Mouse (Mus musculus): ENCODE measurements around the gene Sqstm1. TPM values are rescaled to one million over a fixed set of nuclear protein-coding genes. Genes with fewer than 3 reads are reported as not detected.
"Not testable (repeated sequence)": the region's sequence is repeated elsewhere in the genome, so short reads cannot be mapped to it uniquely, and the experiment has no call there.

Gene Sqstm1
- total RNA-seq, 2 experiments from 2014 or later = 178 to 180 TPM

DNA sequence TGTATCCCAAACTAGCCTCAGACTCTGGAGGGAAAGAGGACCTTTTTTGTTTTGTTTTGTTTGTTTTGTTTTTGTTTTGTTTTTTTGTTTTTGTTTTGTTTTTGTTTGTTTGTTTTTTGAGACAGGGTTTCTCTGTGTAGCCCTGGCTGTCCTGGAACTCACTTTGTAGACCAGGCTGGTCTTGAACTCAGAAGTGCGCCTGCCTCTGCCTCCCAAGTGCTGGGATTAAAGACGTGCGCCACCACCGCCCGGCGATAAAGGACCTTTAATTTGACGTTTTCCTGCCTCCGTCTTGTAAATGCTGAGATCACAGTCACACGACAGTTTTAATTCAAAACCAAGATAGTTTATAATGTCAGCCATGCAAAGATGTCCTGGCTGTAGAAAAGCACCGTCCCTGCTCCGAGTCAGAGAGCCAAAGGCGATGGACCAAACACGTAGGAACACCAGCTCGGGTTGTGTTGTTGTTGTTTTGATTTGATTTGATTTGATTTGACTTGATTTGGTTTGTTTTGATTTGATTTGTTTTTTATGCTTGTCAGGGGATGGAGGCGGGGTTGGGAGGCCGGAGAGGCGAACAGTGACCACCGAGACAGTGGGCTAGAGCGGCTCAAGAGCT lies 36.4 kb downstream of the Sqstm1 start, which contains the start of gene Mrnip:
TSS of gene Mrnip (plus strand) at position 334 of the 619 bp plus-strand sequence.
- DNase-seq = not testable (repeated sequence)

DNA sequence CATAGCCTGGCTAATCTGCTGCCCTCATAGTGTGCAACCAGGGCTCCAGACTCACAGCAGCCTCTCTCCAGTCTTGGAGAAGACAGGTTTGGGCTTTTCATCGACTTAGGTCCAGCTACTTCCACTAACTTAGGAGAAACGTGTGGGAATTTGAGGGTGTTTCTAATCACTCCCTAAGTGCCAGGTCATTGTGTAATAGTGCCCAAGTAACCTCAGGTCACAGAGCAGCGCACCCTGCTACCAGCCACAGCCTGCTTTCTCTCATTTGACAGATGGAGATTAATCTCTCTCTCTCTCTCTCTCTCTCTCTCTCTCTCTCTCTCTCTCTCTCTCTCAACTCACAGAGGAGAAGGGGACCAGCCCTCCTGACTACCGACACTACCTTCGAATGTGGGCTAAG lies 42.3 kb downstream of the Sqstm1 start:
- DNase-seq = no peak

DNA sequence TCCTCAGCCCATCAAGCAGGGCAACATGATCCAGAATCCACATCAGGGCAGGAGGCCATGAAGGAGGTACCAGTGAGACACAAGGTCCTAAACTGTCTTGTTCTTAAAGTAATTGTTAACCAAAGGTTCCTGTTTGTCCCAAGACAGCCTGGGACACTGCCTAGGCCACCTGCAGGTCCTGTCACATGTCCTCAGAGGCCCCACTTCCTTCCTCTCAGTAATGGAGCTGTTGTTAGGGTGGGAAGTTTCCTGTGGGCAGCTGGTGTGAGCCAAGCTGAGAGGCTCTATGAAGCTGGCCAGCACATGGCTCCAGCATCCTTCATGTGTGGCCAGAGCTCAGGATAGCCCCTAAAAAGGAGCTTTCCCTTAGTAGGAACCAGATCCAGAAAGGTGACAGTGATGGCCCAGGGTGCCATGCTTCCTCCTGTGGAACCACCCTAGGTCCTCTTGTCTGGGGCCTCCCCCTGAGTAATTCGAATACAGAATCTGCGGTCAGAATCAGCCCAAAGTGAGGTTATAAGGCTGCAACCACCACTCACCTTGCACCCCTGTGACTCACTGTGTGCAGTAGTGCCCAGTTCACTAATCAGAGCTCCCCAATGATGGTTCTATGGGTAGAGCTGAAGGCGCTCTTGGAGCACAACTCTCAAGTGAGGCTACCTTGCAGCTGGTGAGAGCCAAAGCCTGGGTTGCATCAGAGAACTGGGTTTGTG lies 48.1 kb downstream of the Sqstm1 start:
- DNase-seq = no peak

DNA sequence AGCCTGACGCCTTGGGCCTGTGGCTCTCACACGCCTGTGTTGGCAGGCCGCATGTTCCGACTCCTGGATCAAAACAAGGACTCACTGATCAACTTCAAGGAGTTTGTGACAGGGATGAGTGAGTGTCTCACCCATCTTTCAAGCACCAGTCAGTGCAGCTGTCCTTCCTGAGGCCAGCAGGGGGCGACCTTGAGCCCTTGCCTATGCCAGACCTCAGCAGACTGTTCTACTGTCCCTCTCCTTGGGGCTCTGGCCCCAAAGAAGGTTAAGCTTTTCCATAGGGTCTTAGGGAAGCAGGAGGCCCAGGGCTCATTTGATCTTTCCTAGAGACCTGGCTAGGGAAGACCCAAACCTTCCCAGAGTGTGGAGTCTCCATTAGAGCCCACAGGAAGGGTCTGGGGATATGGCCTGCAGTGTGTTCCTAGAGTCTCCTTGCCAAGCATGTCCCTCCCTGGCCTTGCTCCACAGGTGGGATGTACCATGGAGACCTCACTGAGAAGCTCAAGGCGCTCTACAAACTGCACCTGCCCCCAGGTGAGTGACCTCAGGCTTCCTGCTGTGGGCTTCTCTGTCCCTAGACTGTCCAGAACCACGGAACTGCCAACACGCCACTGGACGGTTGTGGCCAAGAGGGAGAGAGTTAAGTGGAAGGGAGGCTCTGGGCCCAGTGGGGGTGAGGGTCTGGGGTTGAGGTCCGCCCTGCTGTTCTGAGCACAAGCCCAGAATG lies 48.9 kb downstream of the Sqstm1 start:
- DNase-seq = peak; percentile 73

DNA sequence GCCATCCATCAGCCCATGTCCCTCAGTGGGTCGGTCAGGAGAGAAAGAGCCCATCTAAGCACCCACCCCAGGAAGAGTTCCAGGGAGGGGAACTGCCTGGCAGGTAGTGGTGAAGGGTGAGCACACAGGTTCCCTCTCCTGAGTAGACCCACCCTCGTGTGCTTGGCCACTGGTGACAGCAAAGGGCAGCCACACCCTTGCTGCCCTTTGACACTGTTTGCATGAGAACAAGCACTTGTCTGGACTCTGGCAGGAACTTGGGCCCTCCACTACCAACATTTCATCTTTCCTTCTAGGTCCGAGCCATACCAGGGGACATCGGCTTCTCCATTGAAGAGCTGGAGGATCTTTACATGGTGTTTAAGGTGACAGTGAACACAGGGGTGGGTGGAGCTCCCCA lies 51.3 kb downstream of the Sqstm1 start:
- DNase-seq = no peak

- no peak for DNase-seq
These were observed 52.3 kb downstream of the Sqstm1 start for GRCm38 (mm10) chr11:50158346-50158745.

DNA sequence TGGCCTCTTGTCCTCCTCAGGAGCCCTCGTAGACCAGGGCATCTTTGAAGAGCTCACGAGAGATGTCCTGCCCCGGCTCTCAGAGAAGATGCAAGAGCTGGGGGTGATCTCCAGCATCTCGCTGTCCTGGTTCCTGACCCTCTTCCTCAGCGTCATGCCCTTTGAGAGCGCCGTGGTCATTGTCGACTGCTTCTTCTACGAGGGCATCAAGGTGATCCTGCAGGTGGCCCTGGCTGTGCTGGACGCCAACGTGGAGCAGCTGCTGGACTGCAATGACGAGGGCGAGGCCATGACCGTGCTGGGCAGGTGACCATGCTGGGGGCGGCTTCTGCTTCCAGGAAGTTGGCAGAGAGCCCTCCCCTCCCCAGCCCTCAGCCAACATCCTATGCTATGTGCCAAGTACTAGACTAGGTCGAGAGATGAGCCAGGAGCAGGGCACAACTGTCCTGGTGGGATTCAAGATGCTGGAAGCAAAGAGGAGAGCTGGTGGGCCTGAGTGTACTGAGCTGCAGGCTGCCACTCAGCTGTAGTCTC lies 53.8 kb downstream of the Sqstm1 start:
- DNase-seq = no peak

- DNase-seq = no peak
These were observed 54.8 kb downstream of the Sqstm1 start for GRCm38 (mm10) chr11:50155785-50156184.

DNA sequence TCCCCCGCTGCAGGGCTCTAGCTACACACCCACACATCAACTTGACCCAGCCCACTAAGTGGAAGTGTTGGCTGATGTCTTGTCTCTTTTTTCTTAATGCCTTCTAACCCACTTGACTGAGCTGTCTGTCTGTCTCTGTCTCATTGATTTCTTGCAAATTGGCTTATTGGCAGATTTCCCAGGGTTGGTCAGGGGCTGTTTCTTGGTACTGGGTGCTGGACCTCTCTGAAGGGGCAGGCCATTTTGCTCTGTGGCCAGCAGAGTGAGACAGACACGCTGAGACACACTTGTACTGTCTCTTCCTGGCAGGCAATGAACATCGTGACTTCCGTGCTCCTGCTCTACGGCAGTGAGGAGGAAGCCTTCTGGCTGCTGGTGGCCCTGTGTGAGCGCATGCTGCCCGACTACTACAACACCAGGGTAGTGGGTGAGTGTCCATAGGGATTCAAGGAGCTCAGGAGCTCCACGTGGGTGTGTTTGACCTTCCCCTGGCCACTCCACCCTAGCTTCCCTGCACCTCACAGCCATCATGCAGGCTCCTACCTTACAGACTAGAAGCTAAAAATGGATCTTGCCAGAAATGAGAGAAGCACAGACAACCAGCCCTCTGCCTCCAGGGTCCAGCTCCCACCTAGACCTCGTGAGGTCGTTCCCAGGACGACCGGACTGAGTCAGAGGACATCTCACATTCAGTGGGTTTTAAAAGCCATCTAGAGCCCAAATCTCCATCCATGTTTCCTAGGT lies 55.7 kb downstream of the Sqstm1 start:
- no peak for DNase-seq

- no peak for DNase-seq
These were observed 56.5 kb downstream of the Sqstm1 start for GRCm38 (mm10) chr11:50154166-50154565.

- no peak for DNase-seq
These were observed 59.3 kb downstream of the Sqstm1 start for GRCm38 (mm10) chr11:50151374-50151773.

GRCm38 (mm10) chr11:50149603-50150150 lies 61.0 kb downstream of the Sqstm1 start:
- no peak for DNase-seq

Small RNA genes within 50 kb of the gene (microRNA-seq; reads per million reads assigned to microRNA genes)
- gene Mir6919 = 0 to 0.35 reads per million in 2 experiments

Other genes with a start within 250 kb of the Sqstm1 start
- 10 to 100 TPM; 39.1 to 45.1 TPM for gene Rnf130, start 185.5 kb downstream of the Sqstm1 start, total RNA-seq (2021)
- gene Tbc1d9b, start 79.4 kb downstream of the Sqstm1 start, total RNA-seq (2021) = 10 to 100 TPM; 40.6 to 42.4 TPM
- gene Mrnip, start 36.4 kb downstream of the Sqstm1 start, total RNA-seq (2021) = 1 to 10 TPM; 7.7 to 8.0 TPM
- 100 to 1,000 TPM; 117 to 120 TPM for gene Mgat4b, start 63 bp upstream of the Sqstm1 start, total RNA-seq (2021)
- gene Ltc4s, start 27.8 kb upstream of the Sqstm1 start, total RNA-seq (2021) = 1 to 10 TPM; 2.0 to 2.7 TPM
- 10 to 100 TPM; 19.6 to 20.2 TPM for gene Maml1, start 81.5 kb upstream of the Sqstm1 start, total RNA-seq (2021)
- 100 to 1,000 TPM; 322 to 335 TPM for gene Canx, start 114.8 kb upstream of the Sqstm1 start, total RNA-seq (2021)
- gene Cby3, start 143.6 kb upstream of the Sqstm1 start, total RNA-seq (2021) = not detected
- gene Hnrnph1, start 166.2 kb upstream of the Sqstm1 start, total RNA-seq (2021) = 100 to 1,000 TPM; 191 to 216 TPM
- 10 to 100 TPM; 27.1 to 27.9 TPM for gene Rufy1, start 220.3 kb upstream of the Sqstm1 start, total RNA-seq (2021)

All from heart, postnatal 4 days (tissue).